Mouse (Mus musculus): ENCODE data around the gene Nid2. TPM values are rescaled to one million over a fixed set of nuclear protein-coding genes. Genes with fewer than 3 reads are reported as not detected.
A peak's percentile ranks its signal among the peaks of the same experiment; 100 is the strongest.

The Nid2 gene
- total RNA-seq, 2 experiments from 2014 or later = 118 to 125 TPM

- no peak for DNase-seq
Measured at GRCm38 (mm10) chr14:19788443-19788842, 37.4 kb downstream of the Nid2 start.

- DNase-seq = no peak
Measured at GRCm38 (mm10) chr14:19794881-19795280, 43.8 kb downstream of the Nid2 start.

DNA sequence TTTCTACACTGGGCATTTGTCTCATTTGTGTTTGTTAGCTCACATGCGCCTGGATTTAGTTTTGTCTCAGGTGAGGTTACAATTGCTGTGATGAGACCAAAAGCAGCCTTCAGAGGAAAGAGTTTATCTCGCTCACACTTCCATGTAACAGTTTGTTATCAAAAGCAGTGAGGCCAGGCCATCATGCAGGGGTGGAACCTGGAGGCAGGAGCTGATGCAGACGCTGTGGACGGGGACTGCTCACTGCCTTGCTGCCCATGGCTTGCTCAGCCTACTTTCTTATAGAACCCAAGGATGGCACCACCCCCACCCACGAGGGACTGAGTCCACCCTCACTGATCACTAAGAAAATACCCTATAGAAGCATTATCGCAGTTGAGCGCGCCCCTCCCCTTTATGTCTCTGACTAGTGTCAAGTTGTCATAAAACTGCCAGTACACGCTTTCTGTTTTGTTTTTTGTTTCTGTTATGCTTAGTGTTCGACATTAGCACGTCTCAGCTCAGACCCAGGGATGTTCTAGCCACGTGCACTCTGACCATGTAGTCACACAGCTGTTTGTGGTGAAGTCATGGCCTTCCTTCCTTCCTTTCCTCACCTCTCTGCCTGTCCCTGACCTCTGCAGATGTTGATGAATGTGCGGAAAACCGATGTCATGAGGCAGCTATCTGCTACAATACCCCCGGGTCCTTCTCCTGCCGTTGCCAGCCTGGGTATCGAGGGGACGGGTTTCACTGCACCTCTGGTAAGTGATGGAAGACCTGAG lies 45.7 kb downstream of the Nid2 start:
- no peak for DNase-seq

DNA sequence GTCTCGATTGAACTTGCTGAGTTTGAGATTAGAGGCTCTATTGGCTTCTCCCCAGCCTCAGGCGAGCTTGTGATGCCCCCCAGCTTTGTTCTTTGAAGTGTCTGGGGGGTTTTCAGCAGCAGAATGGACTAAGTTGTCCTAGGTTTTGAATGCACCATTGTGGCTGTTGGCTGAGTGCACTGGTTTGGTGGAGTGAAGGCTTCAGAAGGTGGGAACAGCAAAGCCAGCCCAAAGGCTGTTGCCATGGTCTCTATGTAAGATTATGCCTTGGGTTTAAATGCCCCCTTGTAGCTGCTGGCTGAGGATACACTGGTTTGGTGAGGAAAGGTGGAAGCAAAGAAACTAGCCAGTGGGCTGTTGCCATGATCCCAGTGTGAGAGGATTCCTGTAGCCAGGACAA lies 49.4 kb downstream of the Nid2 start:
- no peak for DNase-seq

GRCm38 (mm10) chr14:19801474-19802215 lies 50.6 kb downstream of the Nid2 start:
- no peak for DNase-seq

GRCm38 (mm10) chr14:19803222-19803621 lies 52.2 kb downstream of the Nid2 start:
- no peak for DNase-seq

GRCm38 (mm10) chr14:19803623-19804022 lies 52.6 kb downstream of the Nid2 start:
- DNase-seq = peak; percentile 47

DNA sequence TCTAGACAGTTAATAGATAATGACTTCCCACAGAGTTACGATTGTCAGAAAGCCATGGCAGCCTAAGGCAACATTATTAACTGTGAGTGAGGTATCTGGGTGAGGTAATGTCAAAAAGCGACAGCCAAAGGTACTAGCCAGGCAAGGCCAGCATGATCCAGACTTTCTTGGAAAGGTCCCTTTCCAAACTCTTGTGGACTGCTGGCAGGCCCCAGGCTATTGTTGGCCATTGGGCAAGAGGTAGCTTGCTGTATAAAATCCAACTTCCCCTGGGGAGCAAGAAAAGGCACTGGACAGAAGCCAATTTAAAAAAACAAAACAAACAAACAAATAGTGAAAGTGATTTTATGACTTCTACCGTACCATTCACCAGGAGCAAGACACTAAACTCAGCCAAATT lies 56.3 kb downstream of the Nid2 start:
- DNase-seq = no peak

DNA sequence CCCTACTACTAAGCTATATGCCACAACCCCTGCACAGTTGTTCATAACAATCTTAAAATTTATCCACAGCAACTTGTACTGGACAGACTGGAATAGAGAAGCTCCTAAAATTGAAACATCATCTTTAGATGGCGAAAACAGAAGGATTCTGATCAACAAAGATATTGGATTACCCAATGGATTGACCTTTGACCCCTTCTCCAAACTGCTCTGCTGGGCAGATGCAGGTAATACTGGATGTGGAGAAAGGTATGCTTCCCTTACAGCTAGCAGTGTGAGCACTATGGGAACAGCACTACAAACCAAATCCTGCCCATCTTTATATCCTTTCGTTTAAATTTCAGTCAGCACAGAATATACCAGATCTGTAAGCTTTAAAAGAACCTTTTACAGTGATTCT lies 56.8 kb downstream of the Nid2 start:
- DNase-seq = no peak

- DNase-seq = no peak
Measured at GRCm38 (mm10) chr14:19809934-19810333, 58.9 kb downstream of the Nid2 start.

- no peak for DNase-seq
Measured at GRCm38 (mm10) chr14:19813061-19813460, 62.0 kb downstream of the Nid2 start.

GRCm38 (mm10) chr14:19817949-19818348 lies 66.9 kb downstream of the Nid2 start:
- peak; percentile 90 for DNase-seq

DNA sequence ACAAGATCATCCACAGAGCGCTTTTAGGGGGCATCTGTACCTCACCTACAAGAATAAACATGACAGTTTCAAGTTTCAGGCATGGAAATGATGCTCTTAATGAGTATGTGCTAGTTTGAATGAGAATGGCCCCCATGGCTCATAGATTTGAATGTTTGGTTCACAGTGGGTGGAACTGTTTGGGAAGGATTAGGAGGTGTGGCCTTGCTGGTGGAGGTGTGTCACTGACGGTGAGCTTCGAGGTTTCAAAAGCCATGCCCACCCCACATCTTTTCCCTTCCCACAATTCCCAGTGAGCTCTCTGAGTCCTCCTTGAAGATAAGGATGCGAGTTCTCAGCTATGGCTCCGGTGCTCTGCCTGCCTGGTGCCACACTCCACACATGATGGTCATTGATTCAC lies 70.6 kb downstream of the Nid2 start:
- no peak for DNase-seq

DNA sequence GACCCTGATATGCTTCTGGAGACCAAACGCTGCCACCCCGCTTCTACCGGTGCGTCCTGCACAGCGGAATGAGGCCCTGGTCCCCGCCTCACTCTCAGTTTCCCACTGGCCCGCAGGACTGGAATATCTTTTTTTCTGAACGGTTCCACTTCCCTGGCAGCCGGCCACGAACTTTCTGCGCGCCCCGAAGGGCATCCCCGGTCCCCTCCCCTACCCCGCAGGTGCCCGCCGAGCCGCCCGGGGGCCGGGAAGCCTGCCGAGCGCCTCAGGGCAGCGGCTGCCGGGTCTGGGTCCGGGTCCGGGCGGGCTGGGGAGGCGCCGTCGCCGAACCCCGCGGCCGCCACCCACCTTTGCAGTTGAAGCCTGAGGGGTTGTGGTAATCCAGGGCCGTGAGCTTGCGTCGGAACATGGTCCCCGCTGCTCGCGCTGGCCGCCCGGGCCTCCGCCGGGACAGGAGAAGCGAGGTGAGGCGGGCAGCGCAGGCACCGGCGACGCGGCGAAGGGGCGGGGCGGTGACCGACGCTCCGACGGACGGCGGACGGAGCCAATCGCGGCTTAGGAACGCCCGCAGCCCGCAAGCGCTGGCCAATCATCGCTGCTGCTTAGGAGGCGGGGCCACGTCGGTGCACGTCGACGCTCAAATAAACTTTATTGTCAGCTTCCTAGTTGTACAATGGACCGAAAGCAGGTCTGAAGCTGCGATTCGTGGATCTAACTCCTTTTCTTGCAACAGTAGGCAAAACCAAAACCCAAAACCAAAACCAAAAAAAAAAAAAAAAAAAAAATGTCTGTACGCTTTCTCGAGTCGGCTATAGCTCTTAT lies 72.5 kb downstream of the Nid2 start, which contains the start of gene Rtraf:
Gene Rtraf, minus strand, starts transcription at position 504 of the 822 bp plus-strand sequence.
- peak; percentile 96 for DNase-seq

DNA sequence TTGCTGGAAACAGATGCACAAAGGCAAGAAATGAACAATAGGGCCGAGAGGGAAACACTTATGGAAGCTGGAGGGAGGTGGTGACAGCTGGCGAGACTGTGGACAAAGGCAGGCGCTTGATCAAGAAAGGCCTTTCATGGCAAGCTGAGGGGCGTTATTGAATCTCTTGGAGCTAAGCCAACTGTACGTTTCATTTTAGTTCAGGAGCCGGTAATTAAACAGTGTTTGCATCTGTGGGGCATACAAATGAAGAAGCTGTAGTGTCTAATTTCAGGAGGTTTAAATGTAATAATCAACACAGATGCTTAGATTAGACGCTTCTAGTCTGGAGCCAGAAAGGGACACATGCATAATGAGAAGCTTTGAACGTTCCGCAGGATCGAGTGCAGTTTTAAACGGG lies 74.4 kb downstream of the Nid2 start:
- no peak for DNase-seq

DNA sequence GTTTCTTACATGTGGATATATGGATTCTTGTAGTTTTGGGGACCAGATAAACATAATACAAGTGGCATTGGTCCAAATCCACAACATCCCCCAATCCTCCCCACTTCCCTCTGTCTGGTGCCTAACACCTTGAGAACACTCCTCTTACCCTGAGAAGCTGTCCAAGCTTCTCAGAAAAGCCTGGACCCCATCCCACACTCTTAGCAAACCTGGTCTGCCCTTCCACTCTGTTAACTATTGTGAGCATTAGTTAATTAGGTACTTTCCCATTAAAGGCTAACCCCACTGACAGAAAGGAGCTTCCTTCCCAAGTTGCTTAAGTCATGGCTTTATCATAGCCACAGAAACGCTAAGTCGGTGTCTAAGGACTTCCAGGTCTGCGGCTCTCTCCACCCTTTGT lies 85.2 kb downstream of the Nid2 start:
- DNase-seq = no peak

GRCm38 (mm10) chr14:19839600-19840332 lies 88.7 kb downstream of the Nid2 start:
- DNase-seq = peak; percentile 76

- DNase-seq = no peak
Measured at GRCm38 (mm10) chr14:19853471-19853870, 102.4 kb downstream of the Nid2 start.

GRCm38 (mm10) chr14:19858279-19858678 lies 107.2 kb downstream of the Nid2 start:
- no peak for DNase-seq

- no peak for DNase-seq
Measured at GRCm38 (mm10) chr14:19858808-19859776, 108.0 kb downstream of the Nid2 start.

GRCm38 (mm10) chr14:19860281-19860680 lies 109.2 kb downstream of the Nid2 start:
- no peak for DNase-seq
